Mouse (Mus musculus): ENCODE data around the gene Ccdc158. TPM values are rescaled to one million over a fixed set of nuclear protein-coding genes. Genes with fewer than 3 reads are reported as not detected.

Ccdc158 gene
- 0.33 and 0.72 TPM in 2 replicates for polyA plus RNA-seq (2014; fragmentation: Nextera tagmentation; extraction: Ambion mirVana)

- H3K9ac ChIP-seq (replicated peaks; ENCODE audit: low read length): peak within 1 kb of the TSS; percentile 54
- no peaks in the 10 kb centered on the region for H3K27me3 ChIP-seq (ENCODE audit: control insufficient read depth, insufficient read depth, low read length)
- H3K4me3 ChIP-seq (ENCODE audit: low read depth, low read length): peak within 1 kb of the TSS; percentile 29
- H3K4me2 ChIP-seq (ENCODE audit: low read depth, low read length): peak within 1 kb of the TSS; percentile 62
- H3K27ac ChIP-seq (replicated peaks; ENCODE audit: low read depth, low read length): no peak within 1 kb of the TSS
- ATAC-seq (replicated peaks; ENCODE audit: insufficient number of reproducible peaks, low FRiP score, low TSS enrichment, low read depth): peak; percentile 79
- H3K4me1 ChIP-seq (ENCODE audit: control insufficient read depth, insufficient read depth, low read length): no peaks in the 10 kb centered on the region
- no peaks in the 10 kb centered on the region for H3K9me3 ChIP-seq (replicated peaks; ENCODE audit: control insufficient read depth, low read length)
- DNase-seq (ENCODE audit: low spot score): peak; percentile 96
- no peaks in the 10 kb centered on the region for H3K36me3 ChIP-seq (replicated peaks; ENCODE audit: control insufficient read depth, insufficient read depth, low read depth, low read length)
- 14% methylated on average over 52 of the region's 55 CpGs for WGBS
These were observed at the start of gene Ccdc158 for GRCm38 (mm10) chr5:92674859-92675573. Ccdc158 (minus strand) TSS chr5:92675271.

GRCm38 (mm10) chr5:92721610-92722009, 46.5 kb upstream of the Ccdc158 start:
- Histone ChIP-seq H3K9me3 (replicated peaks; ENCODE audit: control insufficient read depth, low read length) (no peaks in the 10 kb centered on the region), H3K4me1 (ENCODE audit: control insufficient read depth, insufficient read depth, low read length) (no peaks in the 10 kb centered on the region), H3K27me3 (ENCODE audit: control insufficient read depth, insufficient read depth, low read length) (no peaks in the 10 kb centered on the region), H3K4me3 (ENCODE audit: low read depth, low read length) (no peak overlapping the region), H3K27ac (replicated peaks; ENCODE audit: low read depth, low read length) (no peak overlapping the region), H3K36me3 (replicated peaks; ENCODE audit: control insufficient read depth, insufficient read depth, low read depth, low read length) (no peaks in the 10 kb centered on the region), H3K9ac (replicated peaks; ENCODE audit: low read length) (no peak overlapping the region), H3K4me2 (ENCODE audit: low read depth, low read length) (no peak overlapping the region)
- WGBS: 87% methylated on average over 8 of the region's 8 CpGs
- ATAC-seq (replicated peaks; ENCODE audit: insufficient number of reproducible peaks, low FRiP score, low TSS enrichment, low read depth) (no peak), DNase-seq (ENCODE audit: low spot score) (no peak)

GRCm38 (mm10) chr5:92718856-92719255, 43.8 kb upstream of the Ccdc158 start:
- no peak overlapping the region for H3K4me3 ChIP-seq (ENCODE audit: low read depth, low read length)
- H3K36me3 ChIP-seq (replicated peaks; ENCODE audit: control insufficient read depth, insufficient read depth, low read depth, low read length): no peaks in the 10 kb centered on the region
- H3K9me3 ChIP-seq (replicated peaks; ENCODE audit: control insufficient read depth, low read length): no peaks in the 10 kb centered on the region
- H3K4me2 ChIP-seq (ENCODE audit: low read depth, low read length): no peak overlapping the region
- 42% methylated on average over 2 of the region's 3 CpGs for WGBS
- H3K4me1 ChIP-seq (ENCODE audit: control insufficient read depth, insufficient read depth, low read length): no peaks in the 10 kb centered on the region
- H3K9ac ChIP-seq (replicated peaks; ENCODE audit: low read length): no peak overlapping the region
- H3K27ac ChIP-seq (replicated peaks; ENCODE audit: low read depth, low read length): no peak overlapping the region
- ATAC-seq (replicated peaks; ENCODE audit: insufficient number of reproducible peaks, low FRiP score, low TSS enrichment, low read depth) (0 out of 2 replicates have a peak, but pooled peaks have one; percentile 39), DNase-seq (ENCODE audit: low spot score) (no peak)
- no peaks in the 10 kb centered on the region for H3K27me3 ChIP-seq (ENCODE audit: control insufficient read depth, insufficient read depth, low read length)

GRCm38 (mm10) chr5:92717666-92718360, 42.7 kb upstream of the Ccdc158 start:
- WGBS: 64% methylated on average over 3 of the region's 3 CpGs
- H3K4me3 ChIP-seq (ENCODE audit: low read depth, low read length): no peak overlapping the region
- H3K9me3 ChIP-seq (replicated peaks; ENCODE audit: control insufficient read depth, low read length): no peaks in the 10 kb centered on the region
- ATAC-seq (replicated peaks; ENCODE audit: insufficient number of reproducible peaks, low FRiP score, low TSS enrichment, low read depth) (no peak), DNase-seq (ENCODE audit: low spot score) (no peak)
- no peaks in the 10 kb centered on the region for H3K36me3 ChIP-seq (replicated peaks; ENCODE audit: control insufficient read depth, insufficient read depth, low read depth, low read length)
- no peaks in the 10 kb centered on the region for H3K4me1 ChIP-seq (ENCODE audit: control insufficient read depth, insufficient read depth, low read length)
- no peak overlapping the region for H3K27ac ChIP-seq (replicated peaks; ENCODE audit: low read depth, low read length)
- no peak overlapping the region for H3K4me2 ChIP-seq (ENCODE audit: low read depth, low read length)
- no peaks in the 10 kb centered on the region for H3K27me3 ChIP-seq (ENCODE audit: control insufficient read depth, insufficient read depth, low read length)
- no peak overlapping the region for H3K9ac ChIP-seq (replicated peaks; ENCODE audit: low read length)

GRCm38 (mm10) chr5:92715890-92716289, 40.8 kb upstream of the Ccdc158 start:
- no peak overlapping the region for H3K27ac ChIP-seq (replicated peaks; ENCODE audit: low read depth, low read length)
- no peaks in the 10 kb centered on the region for H3K4me1 ChIP-seq (ENCODE audit: control insufficient read depth, insufficient read depth, low read length)
- H3K27me3 ChIP-seq (ENCODE audit: control insufficient read depth, insufficient read depth, low read length): no peaks in the 10 kb centered on the region
- no peak overlapping the region for H3K9ac ChIP-seq (replicated peaks; ENCODE audit: low read length)
- no peak overlapping the region for H3K4me2 ChIP-seq (ENCODE audit: low read depth, low read length)
- H3K4me3 ChIP-seq (ENCODE audit: low read depth, low read length): no peak overlapping the region
- DNase-seq (ENCODE audit: low spot score) (no peak), ATAC-seq (replicated peaks; ENCODE audit: insufficient number of reproducible peaks, low FRiP score, low TSS enrichment, low read depth) (no peak)
- H3K9me3 ChIP-seq (replicated peaks; ENCODE audit: control insufficient read depth, low read length): no peaks in the 10 kb centered on the region
- 67% methylated on average over 2 of the region's 2 CpGs for WGBS
- H3K36me3 ChIP-seq (replicated peaks; ENCODE audit: control insufficient read depth, insufficient read depth, low read depth, low read length): no peaks in the 10 kb centered on the region

DNA sequence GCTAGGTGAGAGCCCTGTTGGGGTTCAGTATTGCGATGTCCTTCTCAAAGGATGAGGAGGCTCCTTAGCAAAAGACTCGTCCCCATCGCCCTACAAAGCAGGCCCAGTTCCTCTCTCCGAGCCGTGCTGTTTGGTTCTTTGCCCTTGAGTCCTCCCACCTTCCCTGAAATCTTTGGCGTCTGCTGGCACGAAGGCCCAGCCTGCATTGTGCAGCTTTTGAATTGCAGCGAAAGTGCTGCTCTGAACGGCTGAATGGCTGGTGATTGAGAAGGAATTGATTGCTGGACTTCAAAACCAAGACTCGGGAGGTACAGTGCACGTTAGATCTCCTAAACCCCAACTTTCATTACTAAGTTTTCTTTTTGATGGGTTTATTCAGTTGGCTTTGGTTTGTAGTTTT, 40.2 kb upstream of the Ccdc158 start:
- WGBS: 69% methylated on average over 11 of the region's 11 CpGs
- no peak overlapping the region for H3K27ac ChIP-seq (replicated peaks; ENCODE audit: low read depth, low read length)
- no peak overlapping the region for H3K4me2 ChIP-seq (ENCODE audit: low read depth, low read length)

DNA sequence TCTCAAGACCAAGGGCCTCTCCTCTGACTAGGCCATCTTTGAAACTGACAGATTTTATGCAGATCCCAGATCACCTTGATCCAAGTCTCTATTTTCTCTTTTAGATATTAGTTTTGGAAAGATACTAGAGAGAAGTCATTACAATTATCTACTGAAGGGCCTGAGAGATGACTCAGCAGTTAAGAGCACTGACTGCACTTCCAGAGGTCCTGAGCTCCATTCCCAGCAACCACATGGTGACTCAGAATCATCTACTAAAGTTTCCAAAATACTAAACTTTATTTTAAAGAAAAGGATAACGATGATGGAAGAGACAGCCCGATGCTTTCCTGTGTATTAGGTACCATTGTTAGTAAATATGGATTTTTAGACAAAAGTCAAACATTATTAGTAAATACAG, 39.8 kb upstream of the Ccdc158 start:
- 95% methylated on average over 2 of the region's 2 CpGs for WGBS
- H3K9me3 ChIP-seq (replicated peaks; ENCODE audit: control insufficient read depth, low read length): no peaks in the 10 kb centered on the region
- DNase-seq (ENCODE audit: low spot score): no peak
- H3K27ac ChIP-seq (replicated peaks; ENCODE audit: low read depth, low read length): no peak overlapping the region
- ATAC-seq (replicated peaks; ENCODE audit: insufficient number of reproducible peaks, low FRiP score, low TSS enrichment, low read depth): no peak
- no peaks in the 10 kb centered on the region for H3K27me3 ChIP-seq (ENCODE audit: control insufficient read depth, insufficient read depth, low read length)
- no peaks in the 10 kb centered on the region for H3K36me3 ChIP-seq (replicated peaks; ENCODE audit: control insufficient read depth, insufficient read depth, low read depth, low read length)
- H3K4me1 ChIP-seq (ENCODE audit: control insufficient read depth, insufficient read depth, low read length): no peaks in the 10 kb centered on the region
- H3K4me2 ChIP-seq (ENCODE audit: low read depth, low read length): no peak overlapping the region
- no peak overlapping the region for H3K9ac ChIP-seq (replicated peaks; ENCODE audit: low read length)
- H3K4me3 ChIP-seq (ENCODE audit: low read depth, low read length): no peak overlapping the region

More for the DNA sequence above, 40.2 kb upstream of the Ccdc158 start:
- Histone ChIP-seq H3K4me3 (ENCODE audit: low read depth, low read length) (no peak overlapping the region), H3K36me3 (replicated peaks; ENCODE audit: control insufficient read depth, insufficient read depth, low read depth, low read length) (no peaks in the 10 kb centered on the region), H3K4me1 (ENCODE audit: control insufficient read depth, insufficient read depth, low read length) (no peaks in the 10 kb centered on the region), H3K9me3 (replicated peaks; ENCODE audit: control insufficient read depth, low read length) (no peaks in the 10 kb centered on the region), H3K9ac (replicated peaks; ENCODE audit: low read length) (no peak overlapping the region), H3K27me3 (ENCODE audit: control insufficient read depth, insufficient read depth, low read length) (no peaks in the 10 kb centered on the region)
- ATAC-seq (replicated peaks; ENCODE audit: insufficient number of reproducible peaks, low FRiP score, low TSS enrichment, low read depth) (no peak), DNase-seq (ENCODE audit: low spot score) (no peak)

Measured in embryonic facial prominence, embryonic 11.5 days (tissue).